Mouse (Mus musculus) hindbrain, embryonic 10.5 days (tissue): ENCODE measurements around the gene Apoa2. TPM values are rescaled to one million over a fixed set of nuclear protein-coding genes. Genes with fewer than 3 reads are reported as not detected.

Experiments
- DNase-seq: peaks from one replicate; pipeline ENCODE4 v3.0.0-alpha.2; 2017; ENCODE audit warnings: low spot score
- H3K27ac ChIP-seq: fragments of 300-500 bp; sonication (generic); 2 replicates; pipeline ENCODE4 v1.5.1; 2016; ENCODE audit warnings: mild to moderate bottlenecking, moderate library complexity
- H3K27me3 ChIP-seq: fragments of 300-500 bp; sonication (generic); 2 replicates; pipeline ENCODE4 v1.6.1; 2016; ENCODE audit warnings: mild to moderate bottlenecking; ENCODE audit not compliant: poor library complexity, insufficient read depth, severe bottlenecking
- H3K36me3 ChIP-seq: fragments of 300-500 bp; sonication (generic); 2 replicates; pipeline ENCODE4 v1.6.1; 2016; ENCODE audit warnings: mild to moderate bottlenecking, moderate library complexity
- H3K4me1 ChIP-seq: fragments of 300-500 bp; sonication (generic); replicated peaks from 2 replicates; pipeline ENCODE4 v1.6.1; 2016; ENCODE audit warnings: mild to moderate bottlenecking
- H3K4me3 ChIP-seq: fragments of 300-500 bp; sonication (generic); 2 replicates; pipeline ENCODE4 v1.5.1; 2016; ENCODE audit warnings: mild to moderate bottlenecking, moderate library complexity
- H3K9me3 ChIP-seq: fragments of 300-500 bp; sonication (generic); 2 replicates; pipeline ENCODE4 v1.6.1; 2016; ENCODE audit warnings: mild to moderate bottlenecking, moderate library complexity
- WGBS: fragments of 180-500 bp; shearing (Covaris S2); methylation state at CpG from one replicate; pipeline ENCODE4 v1.1.7; 2016; 5-methylcytosine and 5-hydroxymethylcytosine counted together
- polyA plus RNA-seq: library from polyadenylated mRNA; unstranded; fragments of >200 nt; fragmentation: Nextera tagmentation; extraction: Ambion mirVana; gene quantifications from 2 replicates; pipeline ENCODE4 v1.2.1, GENCODE M21; 2016

Gene Apoa2
- polyA plus RNA-seq, 1 experiment from 2014 or later, result 4.7 TPM

DNA sequence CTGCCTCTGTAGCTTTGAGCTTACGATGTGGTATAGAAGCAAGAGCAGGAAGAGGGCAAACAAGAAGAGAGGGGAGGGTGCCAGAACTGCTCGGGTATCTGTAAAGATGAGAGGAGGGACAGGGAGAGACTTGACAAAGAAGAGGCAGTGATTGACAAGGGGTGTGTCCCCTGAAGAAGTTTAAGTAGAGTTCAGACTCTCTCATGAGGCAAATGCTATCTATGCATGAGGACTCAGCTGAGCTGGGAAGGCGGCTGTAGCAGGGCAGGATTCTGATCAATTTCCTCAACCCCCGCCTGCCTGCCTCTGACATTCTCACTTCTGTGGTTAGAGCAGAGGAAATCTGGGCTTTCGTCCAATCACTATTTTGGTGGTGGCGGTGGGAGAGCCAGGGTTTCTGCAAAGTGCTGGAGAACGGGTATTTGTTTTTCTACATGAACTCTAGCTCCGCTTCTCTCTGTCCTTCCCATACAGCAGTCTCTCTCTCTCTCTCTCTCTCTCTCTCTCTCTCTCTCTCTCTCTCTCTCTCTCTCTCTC lies 37.8 kb downstream of the Apoa2 start:
- Histone ChIP-seq H3K36me3 (peaks cover 16% of the 10 kb centered on the region), H3K4me3 (peak overlapping the region; percentile 41), H3K9me3 (no peaks in the 10 kb centered on the region), H3K27ac (peak overlapping the region; percentile 76), H3K27me3 (no peaks in the 10 kb centered on the region), H3K4me1 (peaks cover 16% of the 10 kb centered on the region)
- 9% methylated on average over 8 of the region's 8 CpGs for WGBS
- DNase-seq, result peak; percentile 36

- peak overlapping the region; percentile 76 for H3K27ac ChIP-seq
- H3K36me3 ChIP-seq, result peaks cover 11% of the 10 kb centered on the region
- no peaks in the 10 kb centered on the region for H3K9me3 ChIP-seq
- peak overlapping the region; percentile 41 for H3K4me3 ChIP-seq
- peak; percentile 49 for DNase-seq
- 2% methylated on average over 2 of the region's 2 CpGs for WGBS
- no peaks in the 10 kb centered on the region for H3K27me3 ChIP-seq
- H3K4me1 ChIP-seq, result peaks cover 16% of the 10 kb centered on the region
Measured at GRCm38 (mm10) chr1:171263185-171263611, 38.3 kb downstream of the Apoa2 start.

- no peak for DNase-seq
- Histone ChIP-seq H3K27ac (peak overlapping the region; percentile 40; the same call in 1 of the 2 replicates), H3K4me3 (peak overlapping the region; percentile 41; the same call in 1 of the 2 replicates), H3K9me3 (no peaks in the 10 kb centered on the region), H3K36me3 (peaks cover 5% of the 10 kb centered on the region), H3K4me1 (peaks cover 16% of the 10 kb centered on the region), H3K27me3 (no peaks in the 10 kb centered on the region)
- WGBS, result 84% methylated on average over 3 of the region's 3 CpGs
Measured at GRCm38 (mm10) chr1:171263666-171264461, 39.0 kb downstream of the Apoa2 start.

- DNase-seq, result no peak
- Histone ChIP-seq H3K4me3 (no peak overlapping the region), H3K4me1 (peaks cover 31% of the 10 kb centered on the region), H3K9me3 (no peaks in the 10 kb centered on the region), H3K36me3 (no peaks in the 10 kb centered on the region), H3K27ac (no peak overlapping the region), H3K27me3 (no peaks in the 10 kb centered on the region)
- 85% methylated on average over 4 of the region's 4 CpGs for WGBS
Measured at GRCm38 (mm10) chr1:171265971-171266744, 41.3 kb downstream of the Apoa2 start.

DNA sequence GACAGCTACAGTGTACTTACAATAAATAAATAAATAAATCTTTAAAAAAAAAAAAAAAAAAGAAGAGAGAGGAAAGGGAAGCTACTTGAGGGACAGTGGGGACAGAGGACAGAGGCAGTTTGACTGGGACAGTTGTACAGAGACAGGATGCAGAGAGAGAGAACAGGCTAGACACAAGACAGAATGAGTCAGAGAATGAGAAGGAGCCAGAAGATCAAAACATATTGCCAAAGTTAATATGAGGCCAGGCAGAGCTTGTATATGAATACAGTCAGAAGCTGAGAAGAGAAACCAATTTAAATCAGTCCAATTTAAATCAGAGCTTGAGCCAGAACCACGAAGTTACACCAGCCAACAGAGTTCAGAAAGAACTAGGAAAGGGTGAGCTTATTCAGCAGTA lies 43.5 kb downstream of the Apoa2 start:
- Histone ChIP-seq H3K36me3 (peaks cover 18% of the 10 kb centered on the region), H3K4me3 (no peak overlapping the region), H3K4me1 (peaks cover 26% of the 10 kb centered on the region), H3K27me3 (no peaks in the 10 kb centered on the region), H3K27ac (no peak overlapping the region), H3K9me3 (no peaks in the 10 kb centered on the region)
- no peak for DNase-seq
- 62% methylated on average over 1 of the region's 1 CpGs for WGBS

DNA sequence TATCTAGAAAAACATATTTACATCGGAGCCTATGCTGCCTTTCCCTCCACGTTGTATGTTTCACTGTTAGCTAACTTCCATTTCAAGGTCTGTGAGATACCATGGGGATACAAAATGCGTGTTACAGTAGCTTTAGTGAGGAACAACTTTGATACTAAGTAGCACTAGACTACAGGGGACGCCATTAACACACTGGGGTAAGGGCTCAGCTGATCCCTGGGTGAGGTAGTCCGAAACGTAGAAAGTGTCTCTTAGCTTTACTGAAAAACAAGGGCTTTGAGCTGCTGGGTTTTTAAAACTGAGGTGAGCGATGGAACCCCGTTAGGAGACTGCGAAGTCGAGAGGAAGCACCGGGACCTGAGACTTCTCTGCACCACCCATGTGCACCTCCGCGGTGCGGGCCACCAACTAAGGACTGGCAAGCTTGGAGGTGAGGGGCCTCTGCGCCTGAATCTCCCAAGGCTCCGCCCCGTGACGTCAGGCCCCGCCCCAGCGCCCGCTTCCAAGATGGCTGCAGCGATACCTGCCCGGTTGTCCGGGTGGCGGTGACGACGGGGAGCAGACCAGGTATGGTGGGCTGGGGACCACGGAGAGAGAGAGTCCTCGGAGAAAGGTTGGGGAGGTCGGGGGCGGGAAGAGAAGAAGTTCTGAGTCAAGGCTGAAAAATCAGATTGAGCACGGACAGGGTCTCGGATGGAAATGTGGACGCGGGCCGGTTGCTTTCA lies 45.2 kb downstream of the Apoa2 start, which contains the start of gene B4galt3:
Gene B4galt3, plus strand, starts transcription at position 481 of the 725 bp plus-strand sequence.
- peak; percentile 95 for DNase-seq
- Histone ChIP-seq H3K9me3 (no peaks in the 10 kb centered on the region), H3K4me3 (peak within 1 kb of the TSS; percentile 63), H3K27ac (peak within 1 kb of the TSS; percentile 84), H3K36me3 (peaks cover 35% of the 10 kb centered on the region), H3K4me1 (peaks cover 22% of the 10 kb centered on the region), H3K27me3 (no peaks in the 10 kb centered on the region)
- 3% methylated on average over 36 of the region's 36 CpGs for WGBS

GRCm38 (mm10) chr1:171270573-171270900 lies 45.7 kb downstream of the Apoa2 start:
- H3K27me3 ChIP-seq, result no peaks in the 10 kb centered on the region
- no peaks in the 10 kb centered on the region for H3K9me3 ChIP-seq
- no peak for DNase-seq
- under 1% methylated on average over 19 of the region's 19 CpGs for WGBS
- peaks cover 40% of the 10 kb centered on the region for H3K36me3 ChIP-seq
- peak overlapping the region; percentile 63 for H3K4me3 ChIP-seq
- H3K27ac ChIP-seq, result peak overlapping the region; percentile 84
- peaks cover 22% of the 10 kb centered on the region for H3K4me1 ChIP-seq

DNA sequence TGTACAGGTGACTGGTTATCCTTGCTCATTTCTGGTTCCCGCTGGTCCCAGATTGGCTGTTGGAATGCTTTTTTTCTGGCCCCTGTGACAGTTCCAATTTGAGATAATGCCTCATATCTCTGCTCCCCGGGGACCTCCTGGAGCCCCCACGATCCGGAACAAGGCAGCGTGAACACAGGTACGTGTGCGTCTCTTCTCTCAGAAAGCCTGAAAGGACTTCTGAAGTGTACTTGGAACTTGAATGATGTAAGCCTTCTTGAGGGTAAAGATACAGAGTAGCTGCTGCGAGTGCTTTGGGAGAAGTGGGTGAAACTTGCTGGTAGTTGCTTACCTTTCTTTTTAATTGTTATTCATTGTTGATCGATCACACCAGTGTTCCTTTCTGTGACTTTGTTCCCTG lies 46.3 kb downstream of the Apoa2 start:
- Histone ChIP-seq H3K4me1 (peaks cover 22% of the 10 kb centered on the region), H3K9me3 (no peaks in the 10 kb centered on the region), H3K36me3 (peaks cover 46% of the 10 kb centered on the region), H3K27me3 (no peaks in the 10 kb centered on the region), H3K4me3 (peak overlapping the region; percentile 63), H3K27ac (no peak overlapping the region)
- 62% methylated on average over 9 of the region's 9 CpGs for WGBS
- no peak for DNase-seq

DNA sequence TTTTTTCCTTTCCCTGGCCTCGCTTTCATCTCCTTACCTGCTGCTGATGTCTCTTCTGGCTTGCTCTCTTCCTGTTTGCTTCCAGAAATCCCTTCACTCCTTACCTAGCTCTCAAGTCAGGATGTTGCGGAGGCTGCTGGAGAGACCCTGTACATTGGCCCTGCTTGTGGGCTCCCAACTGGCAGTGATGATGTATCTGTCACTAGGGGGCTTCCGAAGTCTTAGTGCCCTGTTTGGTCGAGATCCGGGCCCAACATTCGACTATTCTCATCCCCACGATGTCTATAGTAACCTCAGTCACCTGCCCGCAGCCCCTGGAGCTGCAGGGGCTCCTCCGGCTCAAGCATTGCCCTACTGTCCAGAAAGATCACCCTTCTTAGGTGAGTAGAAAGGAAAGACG lies 46.8 kb downstream of the Apoa2 start:
- Histone ChIP-seq H3K4me3 (peak overlapping the region; percentile 63), H3K27me3 (no peaks in the 10 kb centered on the region), H3K4me1 (peaks cover 22% of the 10 kb centered on the region), H3K36me3 (peaks cover 51% of the 10 kb centered on the region), H3K27ac (no peak overlapping the region), H3K9me3 (no peaks in the 10 kb centered on the region)
- 71% methylated on average over 10 of the region's 10 CpGs for WGBS
- DNase-seq, result no peak

DNA sequence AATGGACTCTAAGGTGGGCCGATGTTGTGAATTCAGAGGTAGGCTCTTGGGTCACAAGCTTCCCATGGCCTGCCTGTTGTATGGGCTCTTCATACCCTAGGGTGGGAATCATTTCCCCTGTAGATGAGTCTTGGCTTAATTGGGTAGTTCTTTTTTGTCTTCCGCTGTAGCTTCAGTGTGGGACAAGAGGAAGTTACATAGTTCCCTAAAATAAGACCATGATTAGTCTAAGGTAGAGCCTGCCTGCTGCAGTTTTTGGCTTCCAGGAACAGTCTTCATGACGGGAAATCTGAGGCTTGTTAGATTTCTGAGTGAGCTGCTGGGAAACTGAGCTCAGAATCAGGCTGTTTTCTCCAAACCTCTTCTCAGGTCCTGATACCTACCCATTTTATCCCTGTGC lies 47.2 kb downstream of the Apoa2 start:
- peak overlapping the region; percentile 63; the same call in 1 of the 2 replicates for H3K4me3 ChIP-seq
- peaks cover 55% of the 10 kb centered on the region for H3K36me3 ChIP-seq
- no peaks in the 10 kb centered on the region for H3K27me3 ChIP-seq
- H3K27ac ChIP-seq, result no peak overlapping the region
- H3K4me1 ChIP-seq, result peaks cover 22% of the 10 kb centered on the region
- DNase-seq, result no peak
- WGBS, result 90% methylated on average over 3 of the region's 3 CpGs
- H3K9me3 ChIP-seq, result no peaks in the 10 kb centered on the region

- 93% methylated on average over 12 of the region's 12 CpGs for WGBS
- H3K27me3 ChIP-seq, result no peaks in the 10 kb centered on the region
- H3K9me3 ChIP-seq, result no peaks in the 10 kb centered on the region
- H3K27ac ChIP-seq, result no peak overlapping the region
- no peak overlapping the region for H3K4me3 ChIP-seq
- H3K36me3 ChIP-seq, result peaks cover 76% of the 10 kb centered on the region
- no peak for DNase-seq
- H3K4me1 ChIP-seq, result peaks cover 22% of the 10 kb centered on the region
Measured at GRCm38 (mm10) chr1:171274171-171274570, 49.3 kb downstream of the Apoa2 start.

GRCm38 (mm10) chr1:171275144-171275734 lies 50.4 kb downstream of the Apoa2 start:
- peaks cover 23% of the 10 kb centered on the region for H3K4me1 ChIP-seq
- no peak for DNase-seq
- no peak overlapping the region for H3K4me3 ChIP-seq
- no peak overlapping the region for H3K27ac ChIP-seq
- H3K27me3 ChIP-seq, result no peaks in the 10 kb centered on the region
- H3K36me3 ChIP-seq, result peaks cover 78% of the 10 kb centered on the region
- no peaks in the 10 kb centered on the region for H3K9me3 ChIP-seq
- WGBS, result 87% methylated on average over 11 of the region's 11 CpGs
